Mouse (Mus musculus) c-Kit-positive CD71-positive TER-119-negative erythroid progenitor cells, embryonic 14.5 days (primary cell): ENCODE data around the gene Nav2.
A peak's percentile ranks its signal among the peaks of the same experiment; 100 is the strongest.

Experiments used
- DNase-seq: peaks from one replicate; pipeline ENCODE4 v3.0.0-alpha.2; 2013; ENCODE audit warnings: low read depth

The Nav2 gene

GRCm38 (mm10) chr7:49290308-49290707 is 381.8 kb downstream of the Nav2 start:
- DNase-seq, result no peak

- no peak for DNase-seq
Observed at GRCm38 (mm10) chr7:49291208-49291892, 382.8 kb downstream of the Nav2 start.

- no peak for DNase-seq
Observed at GRCm38 (mm10) chr7:49297148-49297547, 388.6 kb downstream of the Nav2 start.

- DNase-seq, result no peak
Observed at GRCm38 (mm10) chr7:49298431-49298839, 389.9 kb downstream of the Nav2 start.

- no peak for DNase-seq
Observed at GRCm38 (mm10) chr7:49301487-49301886, 393.0 kb downstream of the Nav2 start.

- DNase-seq, result no peak
Observed at GRCm38 (mm10) chr7:49303600-49304411, 395.3 kb downstream of the Nav2 start.

- DNase-seq, result no peak
Observed at GRCm38 (mm10) chr7:49307717-49308116, 399.2 kb downstream of the Nav2 start.

GRCm38 (mm10) chr7:49309746-49310145 is 401.2 kb downstream of the Nav2 start:
- DNase-seq, result no peak

- no peak for DNase-seq
Observed at GRCm38 (mm10) chr7:49313945-49314344, 405.4 kb downstream of the Nav2 start.

- no peak for DNase-seq
Observed at GRCm38 (mm10) chr7:49315033-49315432, 406.5 kb downstream of the Nav2 start.

- DNase-seq, result no peak
Observed at GRCm38 (mm10) chr7:49316600-49316999, 408.1 kb downstream of the Nav2 start.

GRCm38 (mm10) chr7:49318183-49318897 is 409.8 kb downstream of the Nav2 start:
- no peak for DNase-seq

GRCm38 (mm10) chr7:49318898-49319293 is 410.4 kb downstream of the Nav2 start:
- DNase-seq, result no peak

- DNase-seq, result no peak
Observed at GRCm38 (mm10) chr7:49319981-49320380, 411.5 kb downstream of the Nav2 start.

- peak; percentile 66 for DNase-seq
Observed at GRCm38 (mm10) chr7:49321124-49321531, 412.6 kb downstream of the Nav2 start.

GRCm38 (mm10) chr7:49322179-49322578 is 413.7 kb downstream of the Nav2 start:
- DNase-seq, result no peak

GRCm38 (mm10) chr7:49324575-49324974 is 416.1 kb downstream of the Nav2 start:
- no peak for DNase-seq

GRCm38 (mm10) chr7:49326136-49326722 is 417.7 kb downstream of the Nav2 start:
- DNase-seq, result no peak

- no peak for DNase-seq
Observed at GRCm38 (mm10) chr7:49326967-49327742, 418.6 kb downstream of the Nav2 start.

GRCm38 (mm10) chr7:49330181-49330580 is 421.7 kb downstream of the Nav2 start:
- DNase-seq, result no peak

- DNase-seq, result no peak
Observed at GRCm38 (mm10) chr7:49331939-49332338, 423.4 kb downstream of the Nav2 start.

- no peak for DNase-seq
Observed at GRCm38 (mm10) chr7:49332644-49333043, 424.1 kb downstream of the Nav2 start.
